Mouse (Mus musculus): ENCODE results near the gene Lrrc26.

DNA sequence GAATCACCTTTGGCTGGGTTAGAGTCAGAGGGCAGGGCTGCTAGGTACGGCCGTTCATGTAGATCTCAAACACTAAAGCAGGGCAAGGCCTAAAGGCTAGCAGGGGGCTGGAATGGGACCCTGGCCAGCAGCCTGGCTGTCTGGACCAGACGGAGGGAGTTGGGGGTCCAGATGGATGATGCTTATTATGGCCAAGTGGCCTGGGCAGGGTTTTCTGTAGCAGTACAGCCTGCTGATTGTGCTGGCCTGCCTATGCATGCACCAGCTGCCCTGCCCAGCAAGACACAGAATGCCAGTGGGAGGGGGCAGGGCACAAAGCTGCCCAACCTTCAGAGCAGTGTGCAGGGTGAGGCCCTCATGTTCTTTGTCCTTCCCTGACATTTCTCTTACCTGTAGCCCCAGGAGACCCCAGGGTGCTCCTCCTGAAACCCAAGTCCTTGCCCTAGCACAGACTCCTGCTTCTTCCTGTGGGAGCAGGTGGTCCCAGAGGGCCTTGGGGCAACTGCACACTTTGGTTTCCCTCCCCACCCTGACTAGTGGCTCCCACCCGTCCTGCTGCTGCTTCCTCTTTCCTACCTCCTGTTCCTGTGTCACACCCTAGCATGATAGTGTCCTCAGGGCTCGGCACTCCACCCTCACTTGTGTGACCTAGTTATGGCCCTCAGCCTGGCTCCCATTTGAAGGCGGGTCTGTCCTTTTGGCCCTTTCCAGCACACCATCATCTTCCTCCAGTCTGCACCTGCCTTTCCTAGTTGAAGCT, 23.6 kb upstream of the Lrrc26 start:
- TF ChIP-seq GATA1 (IDR thresholded peaks at IDR 0.05; ENCODE audit: borderline replicate concordance, low read length) (no peak), FLI1 (IDR thresholded peaks at IDR 0.05; ENCODE audit: low read length) (no peak)

Measured in megakaryocyte, embryonic 14.5 days (primary cell).